Mouse (Mus musculus) embryonic fibroblast, embryonic 13.5 days (primary cell): ENCODE data around the gene Mlh3. TPM values are rescaled to one million over a fixed set of nuclear protein-coding genes. Genes with fewer than 3 reads are reported as not detected.

Source experiments
- H3K27ac ChIP-seq: 2 replicates; pipeline ENCODE4 v1.5.1; 2012; ENCODE audit warnings: low read length, control low read depth, inconsistent platforms; ENCODE audit not compliant: insufficient read depth
- H3K4me1 ChIP-seq: 2 replicates; pipeline ENCODE4 v1.6.1; 2011; ENCODE audit warnings: low read length; ENCODE audit not compliant: control insufficient read depth, insufficient read depth
- H3K4me3 ChIP-seq: 2 replicates; pipeline ENCODE4 v1.5.1; 2011; ENCODE audit warnings: mild to moderate bottlenecking, control low read depth, low read length; ENCODE audit not compliant: insufficient read depth
- CTCF ChIP-seq: IDR thresholded peaks from 2 replicates; pipeline ENCODE4 v1.5.1; 2011; ENCODE audit warnings: mild to moderate bottlenecking, control low read depth, low read length, moderate library complexity, borderline replicate concordance; ENCODE audit not compliant: insufficient read depth
- POLR2A ChIP-seq: IDR thresholded peaks from 2 replicates; pipeline ENCODE4 v1.6.1; 2011; ENCODE audit warnings: low read depth, mild to moderate bottlenecking, control low read depth, low read length, moderate library complexity
- polyA plus RNA-seq: library from polyadenylated mRNA; stranded (reverse); fragments of >200 nt; gene quantifications from 2 replicates; pipeline ENCODE4 v1.2.4, GENCODE M21; 2011; ENCODE audit warnings: low read depth; ENCODE audit not compliant: missing spikeins, insufficient read length

Gene Mlh3
- 13.4 and 14.4 TPM in 2 replicates for polyA plus RNA-seq

- peaks cover 3% of the 10 kb centered on the region for H3K4me1 ChIP-seq
- peak within 1 kb of the TSS; percentile 40 for H3K4me3 ChIP-seq
- no peak within 1 kb of the TSS for H3K27ac ChIP-seq
- peak; percentile 34; the same call in 1 of the 2 replicates for TF ChIP-seq CTCF
- peak; percentile 79 for TF ChIP-seq POLR2A
Observed at GRCm38 (mm10) chr12:85270319-85270718, at the start of gene Mlh3. Gene Mlh3, minus strand, starts transcription at chr12:85270599.

GRCm38 (mm10) chr12:85308651-85309050 lies 38.3 kb upstream of the Mlh3 start:
- H3K27ac ChIP-seq = no peak overlapping the region
- peaks cover 3% of the 10 kb centered on the region; the same call in 1 of the 2 replicates for H3K4me1 ChIP-seq
- TF ChIP-seq CTCF = no peak
- TF ChIP-seq POLR2A = no peak
- no peak overlapping the region for H3K4me3 ChIP-seq

- peaks cover 3% of the 10 kb centered on the region; the same call in 1 of the 2 replicates for H3K4me1 ChIP-seq
- TF ChIP-seq CTCF (peak; percentile 89; the same call in 1 of the 2 replicates), POLR2A (no peak)
- no peak overlapping the region for H3K27ac ChIP-seq
- no peak overlapping the region for H3K4me3 ChIP-seq
Observed at GRCm38 (mm10) chr12:85305247-85305892, 35.0 kb upstream of the Mlh3 start.

- Histone ChIP-seq H3K4me1 (peaks cover 3% of the 10 kb centered on the region; the same call in 1 of the 2 replicates), H3K4me3 (no peak overlapping the region), H3K27ac (no peak overlapping the region)
- TF ChIP-seq CTCF (no peak), POLR2A (no peak)
Observed at GRCm38 (mm10) chr12:85304725-85305124, 34.3 kb upstream of the Mlh3 start.

GRCm38 (mm10) chr12:85303256-85303655 lies 32.9 kb upstream of the Mlh3 start:
- no peak overlapping the region for H3K4me3 ChIP-seq
- no peak for TF ChIP-seq POLR2A
- no peak for TF ChIP-seq CTCF
- H3K4me1 ChIP-seq = peaks cover 3% of the 10 kb centered on the region; the same call in 1 of the 2 replicates
- H3K27ac ChIP-seq = no peak overlapping the region

GRCm38 (mm10) chr12:85298835-85299180 lies 28.4 kb upstream of the Mlh3 start:
- H3K27ac ChIP-seq = peak overlapping the region; percentile 43

GRCm38 (mm10) chr12:85298127-85298834 lies 27.9 kb upstream of the Mlh3 start:
- no peaks in the 10 kb centered on the region for H3K4me1 ChIP-seq
- no peak overlapping the region for H3K4me3 ChIP-seq
- peak overlapping the region; percentile 43 for H3K27ac ChIP-seq
- no peak for TF ChIP-seq CTCF
- no peak for TF ChIP-seq POLR2A

More at GRCm38 (mm10) chr12:85298835-85299180, 28.4 kb upstream of the Mlh3 start:
- H3K4me3 ChIP-seq = no peak overlapping the region
- no peaks in the 10 kb centered on the region for H3K4me1 ChIP-seq
- TF ChIP-seq CTCF (no peak), POLR2A (no peak)

- no peaks in the 10 kb centered on the region for H3K4me1 ChIP-seq
- TF ChIP-seq POLR2A (no peak), CTCF (no peak)
- H3K4me3 ChIP-seq = no peak overlapping the region
- H3K27ac ChIP-seq = peak overlapping the region; percentile 43
Observed at GRCm38 (mm10) chr12:85297345-85297997, 27.1 kb upstream of the Mlh3 start.

- no peak overlapping the region for H3K4me3 ChIP-seq
- H3K27ac ChIP-seq = no peak overlapping the region
- H3K4me1 ChIP-seq = no peaks in the 10 kb centered on the region
- TF ChIP-seq CTCF (no peak), POLR2A (no peak)
Observed at GRCm38 (mm10) chr12:85296915-85297314, 26.5 kb upstream of the Mlh3 start.
